Mouse (Mus musculus): ENCODE results near the gene Rexo5. TPM values are rescaled to one million over a fixed set of nuclear protein-coding genes. Genes with fewer than 3 reads are reported as not detected.
A peak's percentile ranks its signal among the peaks of the same experiment; 100 is the strongest.

Rexo5 gene
- 1 to 10 TPM; 3.5 to 6.0 TPM for total RNA-seq (2021)

GRCm38 (mm10) chr7:119793586-119794250, at the start of gene Rexo5, which contains the start of gene Eri2:
TSS of gene Rexo5 (plus strand) at chr7:119794006.
TSS of gene Eri2 (minus strand) at chr7:119794058.
- intact Hi-C loops (cut with DNase I): loop anchor here (5.0 kb wide), 2 partner anchors 71 to 99 kb away; partner anchors contain the start of gene Thumpd1
- DNase-seq: peak; percentile 90 to 92

GRCm38 (mm10) chr7:119744321-119744720, 49.5 kb upstream of the Rexo5 start:
- intact Hi-C loops (cut with DNase I): no loop called here

GRCm38 (mm10) chr7:119745869-119746268, 47.9 kb upstream of the Rexo5 start:
- DNase-seq: no peak
- intact Hi-C loops (cut with DNase I): no loop called here

More at GRCm38 (mm10) chr7:119744321-119744720, 49.5 kb upstream of the Rexo5 start:
- peak in 1 of 2 experiments; percentile 4 for DNase-seq

- intact Hi-C loops (cut with DNase I): no loop called here
- no peak for DNase-seq
Measured at GRCm38 (mm10) chr7:119748761-119749160, 45.0 kb upstream of the Rexo5 start.

DNA sequence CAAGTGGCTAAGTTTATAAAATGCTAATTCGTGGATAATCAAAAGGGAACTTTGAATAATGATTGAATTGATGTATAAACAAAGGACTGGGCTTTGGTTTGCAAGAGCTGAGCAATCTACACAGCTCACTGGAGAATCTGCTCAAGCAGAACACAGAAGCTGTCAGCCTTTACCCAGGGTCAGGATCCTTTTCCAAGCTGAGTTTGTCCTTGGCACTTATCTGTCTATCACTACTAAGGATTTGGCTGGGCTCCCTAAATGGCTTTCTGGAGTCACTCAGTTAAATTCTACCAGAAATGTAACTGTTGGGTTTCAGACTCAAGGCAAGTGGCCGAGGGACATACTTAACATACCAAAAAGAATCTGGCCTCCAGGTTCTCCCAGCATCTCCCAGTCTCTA, 43.9 kb upstream of the Rexo5 start:
- intact Hi-C loops (cut with DNase I): no loop called here
- no peak for DNase-seq

DNA sequence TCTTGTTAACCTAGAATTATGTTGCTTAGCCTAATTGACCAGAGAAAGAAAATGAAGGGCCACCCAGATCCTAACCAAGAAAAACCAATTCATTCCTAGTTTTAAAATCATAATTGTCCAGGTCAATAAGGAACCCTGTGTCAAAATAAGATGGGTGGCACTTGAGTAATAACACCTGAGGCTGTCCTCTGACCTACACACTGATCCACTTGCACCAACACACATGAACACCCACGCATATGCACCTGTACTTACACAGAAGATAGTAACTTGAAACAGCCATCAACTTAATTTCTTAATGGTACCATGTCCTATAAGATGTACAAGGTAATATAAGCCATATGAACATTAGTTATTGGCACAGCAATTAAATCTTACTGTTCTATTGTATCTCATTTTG, 40.1 kb upstream of the Rexo5 start:
- intact Hi-C loops (cut with DNase I): no loop called here
- DNase-seq: no peak

GRCm38 (mm10) chr7:119760527-119760951, 33.3 kb upstream of the Rexo5 start, which contains the start of gene Acsm3:
TSS of gene Acsm3 (plus strand) at chr7:119760923.
- intact Hi-C loops (cut with DNase I): no loop called here
- DNase-seq: no peak

GRCm38 (mm10) chr7:119762166-119762697, 31.6 kb upstream of the Rexo5 start:
- DNase-seq: no peak
- intact Hi-C loops (cut with DNase I): no loop called here

DNA sequence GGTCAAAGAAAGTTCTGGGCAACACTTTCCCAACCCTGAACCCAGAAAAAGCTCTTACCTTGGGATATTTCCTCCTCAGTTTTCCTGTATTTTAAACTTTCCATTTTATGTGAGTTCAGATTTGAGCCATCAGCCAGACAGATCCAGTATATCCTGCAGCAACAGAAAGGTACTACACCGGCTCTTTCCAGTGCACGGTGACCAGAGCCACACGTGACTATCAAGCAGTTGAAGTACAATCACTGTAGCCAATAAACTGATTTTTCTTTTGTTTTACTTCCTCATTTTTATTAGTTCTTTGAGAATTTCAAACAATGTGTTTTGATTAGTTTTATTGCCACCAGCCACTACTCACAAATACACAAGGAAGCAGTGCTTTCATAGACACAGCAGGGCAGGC, 29.4 kb upstream of the Rexo5 start:
- DNase-seq: no peak
- intact Hi-C loops (cut with DNase I): no loop called here

GRCm38 (mm10) chr7:119766996-119767395, 26.8 kb upstream of the Rexo5 start:
- intact Hi-C loops (cut with DNase I): no loop called here
- no peak for DNase-seq

- no peak for DNase-seq
- intact Hi-C loops (cut with DNase I): no loop called here
Measured at GRCm38 (mm10) chr7:119769895-119770294, 23.9 kb upstream of the Rexo5 start.

GRCm38 (mm10) chr7:119783453-119783852, 10.4 kb upstream of the Rexo5 start:
- no peak for DNase-seq
- intact Hi-C loops (cut with DNase I): no loop called here

DNA sequence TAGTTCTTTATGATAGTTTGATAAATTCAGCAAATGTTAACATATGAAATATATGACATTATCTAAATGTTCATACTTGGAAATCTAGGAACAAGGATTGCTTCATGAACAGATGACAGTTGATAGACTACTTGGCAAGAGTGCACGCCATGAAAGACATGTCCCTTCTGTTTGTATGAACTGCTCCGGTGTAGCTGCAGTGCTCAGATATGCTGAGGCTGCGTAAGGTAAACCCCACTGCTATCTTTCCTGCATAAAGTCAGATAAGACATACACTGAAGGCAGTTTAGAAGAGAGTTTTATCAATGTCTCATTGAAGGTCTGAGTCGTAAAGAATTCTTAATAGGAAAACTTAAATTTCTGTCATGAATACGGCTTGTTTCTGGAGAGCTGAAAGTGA, 8.9 kb upstream of the Rexo5 start:
- DNase-seq: no peak
- intact Hi-C loops (cut with DNase I): no loop called here

- DNase-seq: no peak
- intact Hi-C loops (cut with DNase I): no loop called here
Measured at GRCm38 (mm10) chr7:119789024-119789423, 4.8 kb upstream of the Rexo5 start.

GRCm38 (mm10) chr7:119794251-119794638, 439 bp downstream of the Rexo5 start:
- intact Hi-C loops (cut with DNase I): loop anchor here (5.0 kb wide), 2 partner anchors 72 to 98 kb away; partner anchors contain the start of gene Thumpd1
- DNase-seq: no peak

GRCm38 (mm10) chr7:119795311-119795710, 1.5 kb downstream of the Rexo5 start:
- DNase-seq: no peak
- intact Hi-C loops (cut with DNase I): no loop called here

GRCm38 (mm10) chr7:119800488-119800887, 6.7 kb downstream of the Rexo5 start:
- intact Hi-C loops (cut with DNase I): loop anchor here (5.0 kb wide), 1 partner anchor 128 kb away; no protein-coding TSS in a partner anchor
- no peak for DNase-seq

GRCm38 (mm10) chr7:119800991-119801390, 7.2 kb downstream of the Rexo5 start:
- intact Hi-C loops (cut with DNase I): loop anchor here (5.0 kb wide), 1 partner anchor 129 kb away; no protein-coding TSS in a partner anchor

DNA sequence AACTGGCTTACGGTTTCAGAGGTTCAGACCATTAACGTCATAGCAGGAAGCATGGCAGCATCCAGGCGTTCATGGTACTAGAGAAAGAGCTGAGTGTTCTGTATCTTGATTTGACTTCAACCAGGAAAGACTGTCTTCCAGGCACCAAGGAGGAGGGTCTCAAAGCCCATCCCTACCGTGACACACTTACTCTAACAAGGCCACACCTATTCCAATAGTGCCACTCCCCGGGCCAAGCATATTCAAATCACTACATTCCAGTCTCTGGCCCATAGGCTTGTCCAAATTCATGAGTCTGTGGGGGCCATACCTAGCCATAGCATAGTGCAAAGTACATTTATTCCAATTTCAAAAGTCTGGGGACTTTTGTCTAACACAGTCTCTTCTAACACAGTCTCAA, 13.6 kb downstream of the Rexo5 start:
- intact Hi-C loops (cut with DNase I): no loop called here
- no peak for DNase-seq

More at GRCm38 (mm10) chr7:119800991-119801390, 7.2 kb downstream of the Rexo5 start:
- DNase-seq: no peak

DNA sequence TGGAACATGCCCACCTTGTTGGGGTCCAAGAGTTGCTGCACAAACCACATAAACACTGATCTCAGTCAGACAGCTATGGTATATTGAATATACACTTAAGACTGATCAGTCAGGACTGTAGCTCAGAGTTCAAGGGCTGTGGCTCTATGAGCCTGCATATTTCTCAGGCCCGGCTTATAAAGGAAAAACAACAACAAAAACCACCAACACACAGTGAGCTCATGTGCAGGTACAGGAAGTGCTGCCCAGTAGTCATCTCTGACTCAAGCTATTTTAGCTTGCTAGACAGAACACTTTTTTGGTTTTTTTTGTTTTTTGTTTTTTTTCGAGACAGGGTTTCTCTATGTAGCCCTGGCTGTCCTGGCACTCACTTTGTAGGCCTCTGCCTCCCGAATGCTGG, 14.9 kb downstream of the Rexo5 start:
- intact Hi-C loops (cut with DNase I): no loop called here
- no peak for DNase-seq

GRCm38 (mm10) chr7:119835371-119835770, 41.6 kb downstream of the Rexo5 start:
- intact Hi-C loops (cut with DNase I): no loop called here
- no peak for DNase-seq
